In the genomic region with DNA sequence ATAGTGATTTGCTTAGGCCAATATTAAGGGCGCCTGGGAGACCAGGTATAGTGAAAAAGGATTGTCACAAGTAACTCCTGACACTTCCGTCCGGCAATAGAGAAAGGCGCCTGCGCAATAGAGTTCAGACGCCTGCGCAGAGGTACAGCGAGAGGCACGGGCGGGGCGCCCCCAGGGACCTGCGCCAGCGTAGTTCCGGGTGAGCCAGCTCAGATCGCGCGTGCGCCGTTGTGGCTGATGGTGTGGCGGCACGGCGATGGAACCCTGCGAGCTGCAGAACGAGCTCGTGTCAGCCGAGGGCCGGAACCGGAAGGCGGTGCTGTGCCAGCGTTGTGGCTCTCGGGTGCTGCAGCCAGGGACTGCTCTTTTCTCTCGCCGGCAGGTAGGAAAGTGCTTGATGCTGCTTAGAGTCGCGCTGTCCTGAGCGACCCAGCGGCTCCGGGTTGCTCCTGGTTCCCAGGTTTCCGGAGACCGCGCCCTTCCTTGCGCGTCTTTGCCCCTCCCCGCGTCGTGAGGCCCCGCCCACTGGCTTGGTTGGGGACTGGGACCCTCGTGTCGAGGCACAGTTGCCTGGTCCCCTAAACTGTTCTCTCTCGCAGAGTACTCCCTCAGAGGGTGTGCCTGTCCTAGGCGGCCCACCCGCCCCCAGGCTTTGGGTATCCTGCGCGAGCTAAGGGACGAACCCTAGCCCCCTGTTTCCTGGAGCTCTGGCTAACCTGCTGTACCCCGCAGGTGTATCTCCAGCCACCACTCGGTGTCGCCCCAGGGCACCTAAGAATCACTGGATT, we compare ENCODE assay signal across 8 mouse cellular contexts. TPM values are rescaled to one million over a fixed set of nuclear protein-coding genes. Genes with fewer than 3 reads are reported as not detected.
DNase-seq lines count a peak whose midpoint lies in the region; ATAC-seq and TF ChIP-seq lines count a peak whose summit lies in the region.

Gene Rabif, plus strand, starts transcription at position 221 of the 788 bp plus-strand sequence.

- TF ChIP-seq CTCF in midbrain, postnatal 0 days (IDR thresholded peaks at IDR 0.05), result peak; percentile 71

- peak; percentile 99 for ATAC-seq in embryonic facial prominence, embryonic 14.5 days (ENCODE audit: low read depth)
- peak; percentile 97 for ATAC-seq in limb, embryonic 14.5 days (ENCODE audit: low FRiP score, low read depth)
- peak; percentile 99 for ATAC-seq in midbrain, postnatal 0 days (ENCODE audit: low FRiP score)

- H3K27me3 ChIP-seq in embryonic facial prominence, embryonic 14.5 days (replicated peaks; ENCODE audit: control insufficient read depth, insufficient read depth, low read length), result no peaks in the 10 kb centered on the region
- H3K27me3 ChIP-seq in limb, embryonic 14.5 days (ENCODE audit: control insufficient read depth, insufficient read depth, low read length), result no peaks in the 10 kb centered on the region
- no peaks in the 10 kb centered on the region for H3K27me3 ChIP-seq in midbrain, postnatal 0 days (ENCODE audit: insufficient read depth, low read length)

- peak; percentile 88; the same call in 1 of the 2 replicates for TF ChIP-seq POLR2A in limb, embryonic 14.5 days (IDR thresholded peaks at IDR 0.05; ENCODE audit: borderline replicate concordance, extremely low read depth, insufficient read depth, insufficient read length)

- no peaks in the 10 kb centered on the region for H3K9me3 ChIP-seq in embryonic facial prominence, embryonic 14.5 days (ENCODE audit: control insufficient read depth, low read length)
- no peaks in the 10 kb centered on the region for H3K9me3 ChIP-seq in limb, embryonic 14.5 days (ENCODE audit: control insufficient read depth, low read length)
- H3K9me3 ChIP-seq in midbrain, postnatal 0 days (ENCODE audit: low read length), result no peaks in the 10 kb centered on the region

- peaks cover 15% of the 10 kb centered on the region for H3K36me3 ChIP-seq in embryonic facial prominence, embryonic 14.5 days (ENCODE audit: control insufficient read depth, insufficient read depth, low read length)
- H3K36me3 ChIP-seq in limb, embryonic 14.5 days (ENCODE audit: control insufficient read depth, insufficient read depth, low read length), result peaks cover 19% of the 10 kb centered on the region
- H3K36me3 ChIP-seq in midbrain, postnatal 0 days (ENCODE audit: insufficient read depth, low read length), result peaks cover 13% of the 10 kb centered on the region

- H3K9ac ChIP-seq in embryonic facial prominence, embryonic 14.5 days (ENCODE audit: low read depth, low read length), result peak within 1 kb of the TSS; percentile 66
- H3K9ac ChIP-seq in limb, embryonic 14.5 days (ENCODE audit: low read depth, low read length, severe bottlenecking), result peak within 1 kb of the TSS; percentile 63
- peak within 1 kb of the TSS; percentile 73 for H3K9ac ChIP-seq in midbrain, postnatal 0 days (replicated peaks; ENCODE audit: low read length, poor library complexity, severe bottlenecking)

- peak within 1 kb of the TSS; percentile 66 for H3K4me3 ChIP-seq in embryonic facial prominence, embryonic 14.5 days (ENCODE audit: low read depth, low read length)
- H3K4me3 ChIP-seq in limb, embryonic 14.5 days (replicated peaks; ENCODE audit: low read length), result peak within 1 kb of the TSS; percentile 70
- peak within 1 kb of the TSS; percentile 83 for H3K4me3 ChIP-seq in midbrain, postnatal 0 days (ENCODE audit: low read depth, low read length)

- WGBS in embryonic facial prominence, embryonic 14.5 days, result 0% methylated on average over 23 of the region's 58 CpGs
- WGBS in limb, embryonic 14.5 days, result 0% methylated on average over 42 of the region's 58 CpGs
- 1% methylated on average over 58 of the region's 58 CpGs for WGBS in midbrain, postnatal 0 days

- H3K4me1 ChIP-seq in embryonic facial prominence, embryonic 14.5 days (ENCODE audit: control insufficient read depth, insufficient read depth, low read length), result no peaks in the 10 kb centered on the region
- H3K4me1 ChIP-seq in limb, embryonic 14.5 days (ENCODE audit: control insufficient read depth, insufficient read depth, low read length), result peaks cover 11% of the 10 kb centered on the region; the same call in 1 of the 2 replicates
- no peaks in the 10 kb centered on the region for H3K4me1 ChIP-seq in midbrain, postnatal 0 days (ENCODE audit: insufficient read depth, low read length)

- peak within 1 kb of the TSS; percentile 92 for H3K27ac ChIP-seq in embryonic facial prominence, embryonic 14.5 days (replicated peaks; ENCODE audit: low read depth, low read length)
- H3K27ac ChIP-seq in limb, embryonic 14.5 days (replicated peaks; ENCODE audit: low read depth, low read length), result peak within 1 kb of the TSS; percentile 87
- H3K27ac ChIP-seq in midbrain, postnatal 0 days (ENCODE audit: low read depth, low read length), result peak within 1 kb of the TSS; percentile 90

- peak within 1 kb of the TSS; percentile 60 for H3K4me2 ChIP-seq in embryonic facial prominence, embryonic 14.5 days (ENCODE audit: low read depth, low read length)
- peak within 1 kb of the TSS; percentile 56 for H3K4me2 ChIP-seq in limb, embryonic 14.5 days (replicated peaks; ENCODE audit: low read depth, low read length, severe bottlenecking)
- H3K4me2 ChIP-seq in midbrain, postnatal 0 days (ENCODE audit: low read depth, low read length, poor library complexity, severe bottlenecking), result peak within 1 kb of the TSS; percentile 69

- DNase-seq in 3T3-L1 (ENCODE audit: low read depth, low spot score), result peak; percentile 98
- peak; percentile 98 for DNase-seq in adrenal gland, postnatal 4 days (ENCODE audit: low spot score in 2 of 2)
- peak; percentile 99 for DNase-seq in embryonic facial prominence, embryonic 14.5 days (ENCODE audit: low spot score)
- DNase-seq in heart, adult 8-10 months (ENCODE audit: low spot score), result peak; percentile 99
- DNase-seq in kidney, adult 9 months, result peak; percentile 99
- DNase-seq in limb, embryonic 14.5 days (ENCODE audit: low spot score), result peak; percentile 99
- DNase-seq in midbrain, postnatal 0 days (ENCODE audit: low spot score), result peak; percentile 99
- peak; percentile 98 for DNase-seq in spleen, postnatal 14 days (ENCODE audit: low spot score in 2 of 2)

RNA-seq across cellular contexts. Expression of gene Rabif, which starts in this region (rescaled TPM):
- total RNA-seq in adrenal gland, postnatal 4 days (2021), result 10 to 100 TPM; 28.7 to 29.6 TPM
- polyA plus RNA-seq in embryonic facial prominence, embryonic 14.5 days (2014; fragmentation: Nextera tagmentation; extraction: Ambion mirVana), result 42.9 and 44.6 TPM in 2 replicates
- total RNA-seq in heart, adult 8-10 months (2022), result 1 to 10 TPM; 7.8 to 9.3 (median 8.2) TPM
- polyA plus RNA-seq in limb, embryonic 14.5 days (2012; rRNA removed), result 25.2 and 26.5 TPM in 2 replicates
- 39.8 and 44.3 TPM in 2 replicates for polyA plus RNA-seq in limb, embryonic 14.5 days (2014; fragmentation: Nextera tagmentation; extraction: Ambion mirVana)
- total RNA-seq in midbrain, postnatal 0 days (2014; rRNA removed), result 37.6 and 45.1 TPM in 2 replicates
- polyA plus RNA-seq in midbrain, postnatal 0 days (2015; fragmentation: Nextera tagmentation; extraction: Ambion mirVana), result 79.0 and 79.5 TPM in 2 replicates

Comparison
In these comparisons a context has a peak if more than half of its experiments do, and no peak if none do; other contexts are left out.
1. Peak in every context shown above with its lines: DNase-seq, ATAC-seq, H3K4me3 ChIP-seq and H3K27ac ChIP-seq.